Mouse (Mus musculus) midbrain, embryonic 10.5 days (tissue): Measurements from ENCODE around the gene Spata13. TPM values are rescaled to one million over a fixed set of nuclear protein-coding genes. Genes with fewer than 3 reads are reported as not detected.
A peak's percentile ranks its signal among the peaks of the same experiment; 100 is the strongest.

Source experiments
- DNase-seq: peaks from one replicate; pipeline ENCODE4 v3.0.0-alpha.2; 2017; ENCODE audit warnings: low spot score
- H3K27ac ChIP-seq: fragments of 300-500 bp; sonication (generic); replicated peaks from 2 replicates; pipeline ENCODE4 v1.5.1; 2016; ENCODE audit warnings: mild to moderate bottlenecking
- H3K27me3 ChIP-seq: fragments of 300-500 bp; sonication (generic); 2 replicates; pipeline ENCODE4 v1.6.1; 2016; ENCODE audit warnings: low read depth, mild to moderate bottlenecking; ENCODE audit not compliant: poor library complexity, severe bottlenecking
- H3K36me3 ChIP-seq: fragments of 300-500 bp; sonication (generic); 2 replicates; pipeline ENCODE4 v1.6.1; 2016; ENCODE audit warnings: mild to moderate bottlenecking, moderate library complexity
- H3K4me1 ChIP-seq: fragments of 300-500 bp; sonication (generic); 2 replicates; pipeline ENCODE4 v1.6.1; 2016
- H3K4me3 ChIP-seq: fragments of 300-500 bp; sonication (generic); 2 replicates; pipeline ENCODE4 v1.5.1; 2016; ENCODE audit warnings: mild to moderate bottlenecking, moderate library complexity
- H3K9me3 ChIP-seq: fragments of 300-500 bp; sonication (generic); replicated peaks from 2 replicates; pipeline ENCODE4 v1.6.1; 2016; ENCODE audit warnings: mild to moderate bottlenecking
- WGBS: fragments of 180-500 bp; shearing (Covaris S2); methylation state at CpG from one replicate; pipeline ENCODE4 v1.1.7; 2016; 5-methylcytosine and 5-hydroxymethylcytosine counted together
- polyA plus RNA-seq: library from polyadenylated mRNA; unstranded; fragments of >200 nt; fragmentation: Nextera tagmentation; extraction: Ambion mirVana; gene quantifications from 2 replicates; pipeline ENCODE4 v1.2.1, GENCODE M21; 2016

Spata13 gene
- polyA plus RNA-seq, 1 experiment from 2014 or later, result 67.9 TPM

DNA sequence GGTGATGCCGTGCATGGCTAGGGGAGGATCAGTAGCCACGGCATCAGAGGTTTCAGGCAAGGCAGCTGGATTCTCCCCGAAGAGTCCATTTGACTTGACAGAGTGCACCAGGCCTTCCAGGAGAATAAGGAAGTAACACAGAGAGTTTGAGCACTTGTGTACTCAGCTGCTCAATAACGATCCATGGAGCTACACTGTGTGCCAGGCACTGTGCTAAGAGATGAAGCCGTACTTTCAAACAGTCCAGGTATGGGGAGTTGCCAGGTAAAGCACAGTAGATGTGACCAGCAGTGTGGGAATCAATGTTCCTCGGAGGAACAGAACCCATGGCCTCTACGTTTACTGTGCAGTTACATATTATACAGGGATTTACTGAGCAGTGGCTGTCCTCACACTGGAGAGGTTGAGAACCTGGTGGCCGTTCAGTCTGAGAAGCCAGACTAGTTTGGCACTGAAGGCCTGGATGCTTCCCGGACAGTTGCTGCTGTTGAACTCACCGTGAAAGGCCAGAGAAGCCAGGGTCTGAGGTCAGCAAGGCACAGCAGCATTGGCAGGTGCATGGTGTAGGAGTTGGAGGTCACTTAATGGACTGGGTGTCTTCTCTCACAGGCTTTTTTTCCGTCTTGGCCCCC, 29.6 kb downstream of the Spata13 start:
- 79% methylated on average over 11 of the region's 11 CpGs for WGBS
- H3K4me1 ChIP-seq, result peaks cover 30% of the 10 kb centered on the region
- H3K4me3 ChIP-seq, result no peak overlapping the region
- H3K27ac ChIP-seq, result 0 out of 2 replicates have a peak overlapping the region, but pooled peaks have one; percentile 18
- no peaks in the 10 kb centered on the region for H3K27me3 ChIP-seq
- DNase-seq, result no peak
- no peaks in the 10 kb centered on the region for H3K9me3 ChIP-seq
- H3K36me3 ChIP-seq, result peaks cover 65% of the 10 kb centered on the region

DNA sequence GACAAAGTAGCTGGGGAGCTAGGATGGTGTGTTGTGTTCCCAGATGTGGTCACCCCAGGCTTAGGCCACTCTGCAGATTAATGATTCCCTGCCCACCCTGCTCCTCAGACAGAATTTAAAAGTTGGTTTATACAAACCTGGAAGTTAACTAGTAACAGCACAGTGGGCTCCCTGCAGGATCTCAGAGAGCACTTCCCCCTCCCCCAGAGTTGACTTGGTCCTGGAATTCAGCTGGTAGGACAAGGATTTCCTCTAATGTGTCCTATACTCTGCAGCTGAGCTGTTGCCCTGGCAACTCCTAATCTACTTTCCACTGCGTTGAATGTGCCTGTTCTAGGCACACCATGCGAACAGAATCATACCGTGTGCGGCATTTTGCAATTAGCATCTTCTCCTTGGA, 30.8 kb downstream of the Spata13 start:
- no peaks in the 10 kb centered on the region for H3K27me3 ChIP-seq
- 41% methylated on average over 4 of the region's 4 CpGs for WGBS
- H3K9me3 ChIP-seq, result no peaks in the 10 kb centered on the region
- H3K36me3 ChIP-seq, result peaks cover 55% of the 10 kb centered on the region
- H3K4me1 ChIP-seq, result peaks cover 43% of the 10 kb centered on the region
- 0 out of 2 replicates have a peak overlapping the region, but pooled peaks have one; percentile 38 for H3K27ac ChIP-seq
- DNase-seq, result peak; percentile 50
- no peak overlapping the region for H3K4me3 ChIP-seq

DNA sequence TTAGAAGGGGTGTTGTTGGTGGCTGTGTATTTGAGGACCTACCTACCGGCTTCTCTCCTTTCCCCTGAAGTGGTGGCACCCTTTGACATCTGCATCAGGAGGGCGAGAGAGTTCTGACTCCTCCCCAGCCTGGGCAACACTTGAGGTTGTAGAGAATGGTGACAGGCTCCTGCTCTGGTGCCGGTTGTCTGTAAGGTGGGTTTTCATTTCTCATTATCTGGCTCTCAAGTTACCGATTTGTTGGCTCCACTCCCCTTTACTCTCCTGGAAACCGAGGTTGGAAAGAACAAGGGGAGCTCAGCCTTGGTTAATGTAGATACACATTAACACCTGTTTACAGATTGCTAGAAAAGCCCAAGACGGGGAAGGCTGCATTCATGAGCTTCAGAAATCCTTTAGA, 31.5 kb downstream of the Spata13 start:
- Histone ChIP-seq H3K9me3 (no peaks in the 10 kb centered on the region), H3K36me3 (peaks cover 49% of the 10 kb centered on the region), H3K27ac (no peak overlapping the region), H3K4me1 (peaks cover 49% of the 10 kb centered on the region), H3K4me3 (no peak overlapping the region), H3K27me3 (no peaks in the 10 kb centered on the region)
- no peak for DNase-seq
- WGBS, result 72% methylated on average over 6 of the region's 6 CpGs

GRCm38 (mm10) chr14:60666252-60666651, 32.5 kb downstream of the Spata13 start:
- Histone ChIP-seq H3K36me3 (peaks cover 42% of the 10 kb centered on the region), H3K27ac (no peak overlapping the region), H3K9me3 (no peaks in the 10 kb centered on the region), H3K27me3 (no peaks in the 10 kb centered on the region), H3K4me1 (peaks cover 59% of the 10 kb centered on the region), H3K4me3 (no peak overlapping the region)
- no peak for DNase-seq
- WGBS, result 94% methylated on average over 7 of the region's 7 CpGs

DNA sequence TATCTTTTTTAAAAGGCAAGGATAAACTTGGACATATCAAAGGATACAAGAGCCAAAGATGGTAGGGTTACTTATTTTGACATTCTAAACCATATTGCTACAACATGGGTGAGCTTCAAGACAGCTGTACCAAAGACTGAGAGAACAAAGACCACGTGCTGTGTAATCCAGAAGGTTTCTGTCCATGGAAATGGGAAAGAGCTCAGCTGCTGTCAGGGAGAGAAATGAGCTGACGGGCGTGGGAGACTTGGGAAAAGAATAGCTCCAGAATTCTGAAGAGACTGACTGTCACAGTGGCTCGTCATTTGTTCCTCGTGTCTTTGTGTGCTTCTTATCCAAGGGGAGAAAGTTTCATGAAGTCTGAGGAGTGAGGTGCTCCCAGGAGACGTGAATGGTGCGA, 36.4 kb downstream of the Spata13 start:
- H3K27ac ChIP-seq, result peak overlapping the region; percentile 35
- whole genome bisulfite sequencing, result 69% methylated on average over 7 of the region's 7 CpGs

GRCm38 (mm10) chr14:60671504-60671903, 37.7 kb downstream of the Spata13 start:
- H3K36me3 ChIP-seq, result peaks cover 17% of the 10 kb centered on the region
- H3K9me3 ChIP-seq, result no peaks in the 10 kb centered on the region
- H3K4me1 ChIP-seq, result peaks cover 48% of the 10 kb centered on the region
- H3K4me3 ChIP-seq, result no peak overlapping the region
- 79% methylated on average over 2 of the region's 2 CpGs for WGBS
- H3K27me3 ChIP-seq, result no peaks in the 10 kb centered on the region
- DNase-seq, result no peak
- peak overlapping the region; percentile 35; the same call in 1 of the 2 replicates for H3K27ac ChIP-seq

More for the DNA sequence above, 36.4 kb downstream of the Spata13 start:
- DNase-seq, result no peak
- no peaks in the 10 kb centered on the region for H3K9me3 ChIP-seq
- peaks cover 13% of the 10 kb centered on the region for H3K36me3 ChIP-seq
- H3K4me1 ChIP-seq, result peaks cover 48% of the 10 kb centered on the region
- no peak overlapping the region for H3K4me3 ChIP-seq
- no peaks in the 10 kb centered on the region for H3K27me3 ChIP-seq

DNA sequence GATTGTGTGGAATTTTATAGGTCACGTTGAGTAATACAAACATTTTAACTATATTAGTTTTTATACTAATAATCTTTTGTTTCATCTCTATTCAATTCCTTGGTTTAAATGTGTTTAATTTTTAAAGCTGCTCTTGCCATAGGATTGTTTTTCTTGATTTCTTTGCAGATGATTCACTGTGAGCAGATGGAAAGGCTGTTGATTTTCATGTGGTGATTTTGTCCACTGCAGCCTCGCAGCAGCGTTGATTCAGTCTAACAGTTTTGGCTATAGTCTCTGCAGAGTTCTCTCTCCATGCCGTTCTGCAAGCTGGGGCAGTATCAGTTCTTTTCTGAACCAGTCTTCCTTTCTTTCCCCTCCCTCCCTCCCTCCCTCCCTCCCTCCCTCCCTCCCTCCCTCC, 41.9 kb downstream of the Spata13 start:
- no peak overlapping the region for H3K27ac ChIP-seq
- peaks cover 29% of the 10 kb centered on the region for H3K36me3 ChIP-seq
- no peaks in the 10 kb centered on the region for H3K9me3 ChIP-seq
- WGBS, result 90% methylated on average over 4 of the region's 4 CpGs
- H3K27me3 ChIP-seq, result no peaks in the 10 kb centered on the region
- H3K4me3 ChIP-seq, result no peak overlapping the region
- DNase-seq, result no peak
- peaks cover 30% of the 10 kb centered on the region for H3K4me1 ChIP-seq

- DNase-seq, result no peak
- H3K36me3 ChIP-seq, result peaks cover 27% of the 10 kb centered on the region
- no peak overlapping the region for H3K27ac ChIP-seq
- no peaks in the 10 kb centered on the region for H3K9me3 ChIP-seq
- H3K4me3 ChIP-seq, result no peak overlapping the region
- peaks cover 27% of the 10 kb centered on the region for H3K4me1 ChIP-seq
- WGBS, result 91% methylated on average over 2 of the region's 2 CpGs
- no peaks in the 10 kb centered on the region for H3K27me3 ChIP-seq
Observed at GRCm38 (mm10) chr14:60676625-60677314, 43.0 kb downstream of the Spata13 start.

- Histone ChIP-seq H3K27me3 (no peaks in the 10 kb centered on the region), H3K36me3 (peaks cover 22% of the 10 kb centered on the region), H3K4me3 (no peak overlapping the region), H3K9me3 (no peaks in the 10 kb centered on the region), H3K4me1 (peaks cover 36% of the 10 kb centered on the region), H3K27ac (peak overlapping the region; percentile 50; the same call in 1 of the 2 replicates)
- WGBS, result 70% methylated on average over 12 of the region's 12 CpGs
- no peak for DNase-seq
Observed at GRCm38 (mm10) chr14:60682361-60683023, 48.7 kb downstream of the Spata13 start.

DNA sequence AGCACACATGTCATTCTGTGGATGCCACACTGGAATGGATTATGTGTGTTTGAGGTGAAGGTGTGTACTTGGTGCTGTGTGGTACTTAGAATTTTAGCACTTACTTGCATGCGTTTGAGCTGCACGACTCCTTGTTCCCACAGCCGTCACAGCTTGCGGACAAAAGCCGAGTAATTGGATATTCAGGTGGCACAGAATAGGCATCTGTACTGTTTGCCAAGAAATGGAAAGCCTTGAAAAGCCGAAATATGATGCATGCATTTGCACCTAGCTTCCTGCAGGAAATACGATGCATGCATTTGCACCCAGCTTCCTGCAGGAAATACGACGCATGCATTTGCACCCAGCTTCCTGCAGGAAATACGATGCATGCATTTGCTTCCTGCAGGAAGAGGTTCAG, 50.2 kb downstream of the Spata13 start:
- WGBS, result 90% methylated on average over 10 of the region's 10 CpGs
- DNase-seq, result no peak
- H3K9me3 ChIP-seq, result no peaks in the 10 kb centered on the region
- no peaks in the 10 kb centered on the region for H3K27me3 ChIP-seq
- peaks cover 17% of the 10 kb centered on the region for H3K36me3 ChIP-seq
- H3K27ac ChIP-seq, result no peak overlapping the region
- H3K4me1 ChIP-seq, result peaks cover 45% of the 10 kb centered on the region
- H3K4me3 ChIP-seq, result no peak overlapping the region

DNA sequence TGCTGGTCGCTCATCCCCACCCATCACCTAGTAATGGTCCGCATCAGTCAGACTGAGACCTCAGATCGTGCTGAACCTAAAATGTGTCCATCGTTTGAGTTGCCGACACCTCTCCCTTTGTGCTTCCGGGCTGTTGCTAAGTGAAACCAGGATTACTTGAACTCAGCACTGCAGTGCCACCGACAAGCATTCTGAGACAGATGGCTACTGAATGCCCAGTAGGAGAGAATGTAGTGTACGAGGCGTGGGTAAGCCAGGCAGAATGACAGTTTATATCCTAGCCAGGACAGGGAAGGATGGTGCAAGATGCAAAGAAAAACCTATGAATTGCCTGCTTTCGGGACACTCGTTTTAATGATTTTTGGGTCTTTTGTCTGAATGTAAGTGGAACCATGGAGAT, 52.9 kb downstream of the Spata13 start:
- no peaks in the 10 kb centered on the region for H3K27me3 ChIP-seq
- no peaks in the 10 kb centered on the region for H3K9me3 ChIP-seq
- H3K27ac ChIP-seq, result no peak overlapping the region
- DNase-seq, result no peak
- no peak overlapping the region for H3K4me3 ChIP-seq
- peaks cover 64% of the 10 kb centered on the region for H3K4me1 ChIP-seq
- peaks cover 23% of the 10 kb centered on the region for H3K36me3 ChIP-seq
- WGBS, result 86% methylated on average over 11 of the region's 11 CpGs

GRCm38 (mm10) chr14:60687241-60687640, 53.4 kb downstream of the Spata13 start:
- WGBS, result 78% methylated on average over 7 of the region's 7 CpGs
- Histone ChIP-seq H3K36me3 (peaks cover 28% of the 10 kb centered on the region), H3K27me3 (no peaks in the 10 kb centered on the region), H3K4me3 (no peak overlapping the region), H3K9me3 (no peaks in the 10 kb centered on the region), H3K27ac (no peak overlapping the region), H3K4me1 (peaks cover 64% of the 10 kb centered on the region)
- no peak for DNase-seq
